ENCODE assay signal across 18 mouse cellular contexts in the genomic region with DNA sequence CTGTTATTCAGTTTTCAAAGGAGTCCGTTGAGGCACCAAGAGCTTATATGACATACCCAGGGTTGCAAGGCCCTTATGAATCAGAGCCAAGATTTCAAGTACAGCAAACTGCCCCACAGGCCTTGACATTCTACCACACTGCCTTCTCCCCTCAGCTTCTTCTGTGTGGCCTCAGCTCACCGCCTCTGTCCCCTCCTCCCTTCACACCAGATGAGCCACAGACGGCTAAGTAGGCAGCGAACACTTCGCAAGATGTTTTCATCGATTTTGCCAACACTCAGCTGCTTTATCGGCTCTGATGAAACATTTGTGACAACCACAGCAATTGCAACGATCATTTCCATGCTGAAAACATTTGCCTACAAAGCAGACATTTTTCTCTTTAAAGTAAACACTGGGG.
DNase-seq lines count a peak whose midpoint lies in the region; ATAC-seq lines count a peak whose summit lies in the region.
"Had no signal": no experiment of that assay in that cellular context is flagged by ENCODE, and none has a peak within 500 bp of the region (broad histone marks: within the 10 kb centered on the region; RNA-seq: fewer than 3 reads in every experiment).

No protein-coding gene starts in this region.

- peak; percentile 75 to 89 for DNase-seq in adrenal gland, adult (ENCODE audit: inconsistent age in 2 of 2, low spot score in 1 of 2)
- no peak for DNase-seq in adrenal gland, postnatal 4 days (ENCODE audit: low spot score in 2 of 2)
- peak; percentile 24 to 30 for DNase-seq in right cerebral cortex, postnatal 10 days (ENCODE audit: low spot score in 2 of 2)
- DNase-seq in right cerebral cortex, postnatal 25 days = no peak
- peak; percentile 16 to 30 for DNase-seq in layer of hippocampus, adult 8-10 months (ENCODE audit: low spot score in 2 of 2)
- DNase-seq in thymus, adult 18-20 months = no peak
- DNase-seq in retina, embryonic 14.5 days (ENCODE audit: low spot score) = no peak
- DNase-seq: cerebellum, adult 18-20 months; cerebellum, postnatal 14 days; gastrocnemius, adult 2 months; kidney, adult 8-10 months; kidney, postnatal 10 days; lung, postnatal 36 days; thymus, adult 2 months; thymus, postnatal 4 days had no signal

- ATAC-seq in erythroid progenitor cell, adult 5-6 weeks (replicated peaks; ENCODE audit: low FRiP score, poor library complexity, severe bottlenecking) = no peak
- ATAC-seq: liver, embryonic 12.5 days; midbrain, embryonic 13.5 days had no signal

Comparison
In these comparisons a context has a peak if more than half of its experiments do, and no peak if none do; other contexts are left out.
1. DNase-seq: peak in adrenal gland, adult (2 of 2), right cerebral cortex, postnatal 10 days (2 of 2) and layer of hippocampus, adult 8-10 months (2 of 2); none in adrenal gland, postnatal 4 days (0 of 2), right cerebral cortex, postnatal 25 days (single experiment), thymus, adult 18-20 months (0 of 2) and retina, embryonic 14.5 days (single experiment).